Mouse (Mus musculus) cerebellum, adult 2 months (tissue): Measurements from ENCODE around the gene Phf13.

ENCODE experiments used
- CTCF ChIP-seq: fragments of 200-500 bp; IDR thresholded peaks from 2 replicates; pipeline ENCODE4 v1.5.1; 2011; ENCODE audit warnings: low read depth, mild to moderate bottlenecking, control low read depth, low read length, moderate library complexity, borderline replicate concordance; ENCODE audit not compliant: insufficient read depth
- POLR2A ChIP-seq: fragments of 200-500 bp; IDR thresholded peaks from 2 replicates; pipeline ENCODE4 v1.6.1; 2011; ENCODE audit warnings: low read length, control low read depth, borderline replicate concordance; ENCODE audit not compliant: insufficient read depth

- no peak for TF ChIP-seq CTCF
- TF ChIP-seq POLR2A: no peak
Measured at GRCm38 (mm10) chr4:152006812-152007211, 10.8 kb upstream of the Phf13 start.
